Mouse (Mus musculus): ENCODE results near the gene Rffl. TPM values are rescaled to one million over a fixed set of nuclear protein-coding genes. Genes with fewer than 3 reads are reported as not detected.

The Rffl gene
- polyA plus RNA-seq (2015; fragmentation: Nextera tagmentation; extraction: Ambion mirVana) = 12.5 and 15.3 TPM in 2 replicates

DNA sequence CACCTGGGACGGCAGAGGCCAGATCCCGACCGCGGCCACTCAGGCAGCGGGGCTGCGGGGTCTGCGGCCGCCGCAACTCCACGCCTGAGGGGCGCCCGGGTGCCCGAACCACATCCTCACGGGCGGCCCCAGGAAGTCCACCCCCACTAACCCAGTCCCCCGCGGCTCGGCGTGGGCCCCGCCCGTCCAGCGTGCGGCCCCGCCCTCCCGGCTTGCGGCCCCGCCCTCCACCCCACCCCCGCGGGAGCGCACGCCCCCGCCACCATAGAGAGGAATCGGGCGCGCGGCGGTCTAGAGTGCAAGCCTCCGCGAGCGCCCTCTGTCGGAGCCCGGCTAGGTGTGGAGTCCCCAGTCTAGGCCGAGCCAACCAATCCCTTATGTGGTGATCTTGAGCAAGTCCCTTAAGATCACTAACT, at the start of gene Rffl:
Rffl (minus strand) TSS at position 180 of the 416 bp plus-strand sequence.
- Histone ChIP-seq H3K9me3 (replicated peaks) (no peaks in the 10 kb centered on the region), H3K27me3 (no peaks in the 10 kb centered on the region), H3K36me3 (no peaks in the 10 kb centered on the region), H3K27ac (replicated peaks) (peak within 1 kb of the TSS; percentile 69), H3K4me1 (0 out of 2 replicates have a peak, but pooled peaks cover 4% of the 10 kb centered on the region), H3K9ac (peak within 1 kb of the TSS; percentile 69), H3K4me3 (replicated peaks) (peak within 1 kb of the TSS; percentile 91), H3K4me2 (replicated peaks) (peak within 1 kb of the TSS; percentile 76)
- WGBS = 0% methylated on average over 29 of the region's 43 CpGs
- ATAC-seq (ENCODE audit: insufficient number of reproducible peaks, low FRiP score, low TSS enrichment, low read depth) = peak; percentile 92

DNA sequence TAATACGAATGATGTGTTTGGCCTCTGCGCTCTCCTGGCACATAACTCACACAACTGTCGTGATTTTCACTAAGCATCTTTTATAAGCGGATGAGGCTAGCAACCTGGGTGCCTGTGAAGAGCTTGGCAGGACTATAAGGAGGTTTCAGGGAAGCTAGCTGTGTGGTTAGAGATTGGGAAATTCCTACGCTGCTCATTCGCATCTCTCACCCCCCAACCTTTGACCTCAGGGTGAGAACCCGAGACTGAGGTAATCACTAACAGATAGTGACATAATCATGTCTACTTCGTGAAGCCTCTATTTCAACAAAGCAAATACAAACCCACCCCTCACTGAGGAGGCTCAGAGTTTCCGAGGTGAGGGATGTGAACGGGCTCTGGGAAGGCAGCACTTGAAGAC, 49.8 kb upstream of the Rffl start:
- H3K4me1 ChIP-seq = no peaks in the 10 kb centered on the region
- H3K9me3 ChIP-seq (replicated peaks) = no peaks in the 10 kb centered on the region
- H3K4me2 ChIP-seq (replicated peaks) = no peak overlapping the region
- no peak for ATAC-seq (ENCODE audit: insufficient number of reproducible peaks, low FRiP score, low TSS enrichment, low read depth)
- no peak overlapping the region for H3K27ac ChIP-seq (replicated peaks)
- no peak overlapping the region for H3K9ac ChIP-seq
- H3K27me3 ChIP-seq = peaks cover 32% of the 10 kb centered on the region
- no peak overlapping the region for H3K4me3 ChIP-seq (replicated peaks)
- WGBS = 42% methylated on average over 10 of the region's 10 CpGs
- H3K36me3 ChIP-seq = no peaks in the 10 kb centered on the region

DNA sequence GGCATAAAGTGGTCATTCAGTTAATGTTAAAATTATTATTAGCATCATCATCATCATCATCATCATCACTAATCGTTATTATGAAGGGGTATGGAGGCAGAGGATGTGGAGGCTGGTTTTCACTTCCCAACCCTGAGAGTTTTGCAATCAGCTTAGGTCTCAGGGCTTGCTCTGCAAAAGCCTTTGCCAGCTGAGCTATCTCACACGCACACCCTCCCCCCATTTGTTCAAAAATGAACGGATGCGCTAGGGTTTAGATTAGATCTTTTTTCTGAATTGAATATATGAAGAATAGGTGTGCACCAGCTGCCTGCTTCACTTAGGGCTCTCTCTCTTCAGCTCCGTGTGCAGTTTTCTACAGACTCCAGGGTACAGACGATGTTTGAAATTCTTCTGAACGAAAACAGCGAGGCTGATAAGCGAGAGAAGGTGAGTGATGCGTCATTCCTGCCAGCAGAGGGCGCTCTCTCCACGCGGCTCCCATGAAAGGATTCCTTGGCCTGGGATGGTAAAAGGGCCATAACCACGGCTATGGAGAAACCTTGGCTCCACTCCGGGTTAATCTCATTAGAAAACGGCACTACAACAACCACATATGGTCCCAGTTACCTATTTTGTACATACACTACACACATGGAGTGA, 43.8 kb upstream of the Rffl start:
- Histone ChIP-seq H3K27ac (replicated peaks) (no peak overlapping the region), H3K4me3 (replicated peaks) (no peak overlapping the region)

DNA sequence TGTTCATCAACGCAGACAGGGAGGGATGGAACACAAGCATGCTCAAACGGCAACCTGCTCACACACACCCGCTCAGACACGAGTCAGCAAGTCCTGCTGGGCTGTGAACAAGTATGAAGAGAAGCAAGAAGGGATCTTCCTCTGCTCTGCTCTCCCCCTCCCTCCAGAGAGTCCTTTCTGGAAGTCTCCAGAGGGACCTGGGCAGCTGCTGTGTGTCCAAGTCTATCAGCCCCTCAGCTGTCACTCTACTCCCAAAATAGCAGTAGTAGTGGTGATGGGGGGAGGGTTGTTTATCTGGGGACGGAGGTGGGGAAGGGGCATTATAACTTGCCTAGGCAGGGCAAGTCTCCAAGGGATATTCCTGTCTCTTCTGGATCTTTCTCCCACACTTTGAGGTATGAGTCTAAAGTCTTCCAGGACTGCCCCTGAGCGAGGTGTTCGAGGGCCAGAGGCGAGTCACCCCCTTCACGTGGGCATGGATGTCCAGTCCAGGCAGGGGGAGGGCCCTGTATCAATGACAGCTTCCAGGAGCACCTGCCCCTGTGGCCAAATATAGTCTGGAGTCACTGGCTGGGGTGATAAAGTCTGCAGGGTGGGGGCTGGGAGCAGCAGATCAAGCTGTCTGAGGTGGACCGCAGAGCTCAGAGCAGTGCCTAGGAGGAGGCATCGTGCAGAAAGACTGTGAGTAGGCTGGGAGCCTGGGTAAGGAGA, 39.8 kb upstream of the Rffl start:
- Histone ChIP-seq H3K4me3 (replicated peaks) (no peak overlapping the region), H3K27ac (replicated peaks) (no peak overlapping the region), H3K4me2 (replicated peaks) (no peak overlapping the region), H3K9ac (no peak overlapping the region), H3K27me3 (no peaks in the 10 kb centered on the region; the same call in 1 of the 2 replicates), H3K9me3 (replicated peaks) (no peaks in the 10 kb centered on the region), H3K4me1 (peaks cover 10% of the 10 kb centered on the region), H3K36me3 (peaks cover 8% of the 10 kb centered on the region)
- 0 out of 2 replicates have a peak, but pooled peaks have one; percentile 56 for ATAC-seq (ENCODE audit: insufficient number of reproducible peaks, low FRiP score, low TSS enrichment, low read depth)
- WGBS = 75% methylated on average over 11 of the region's 11 CpGs

More for the DNA sequence above, 43.8 kb upstream of the Rffl start:
- no peaks in the 10 kb centered on the region for H3K9me3 ChIP-seq (replicated peaks)
- H3K36me3 ChIP-seq = no peaks in the 10 kb centered on the region
- H3K9ac ChIP-seq = no peak overlapping the region
- no peaks in the 10 kb centered on the region for H3K4me1 ChIP-seq
- H3K4me2 ChIP-seq (replicated peaks) = peak overlapping the region; percentile 29; the same call in 1 of the 2 replicates
- WGBS = 10% methylated on average over 16 of the region's 16 CpGs
- no peak for ATAC-seq (ENCODE audit: insufficient number of reproducible peaks, low FRiP score, low TSS enrichment, low read depth)
- peaks cover 9% of the 10 kb centered on the region for H3K27me3 ChIP-seq

DNA sequence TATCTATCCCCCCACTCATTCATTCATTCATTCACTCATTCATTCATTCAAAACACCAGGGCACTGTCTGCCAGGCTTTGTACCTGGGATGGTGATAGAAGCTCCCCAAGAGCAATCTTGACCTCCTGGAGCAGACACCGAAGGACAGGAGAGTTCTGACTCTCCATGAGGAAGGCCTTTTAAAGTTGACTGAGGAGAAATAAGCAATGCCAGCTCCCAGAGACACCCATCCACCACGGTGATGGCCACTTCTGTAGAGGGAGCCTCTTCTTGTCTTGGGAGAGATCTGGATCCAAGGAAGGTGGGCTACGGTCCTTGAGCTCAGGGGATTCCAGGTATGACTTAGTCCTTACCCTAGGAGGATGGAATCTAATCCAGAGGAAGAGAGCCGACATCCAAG, 39.2 kb upstream of the Rffl start, which contains the start of gene Unc45b:
Unc45b (plus strand) TSS at position 301 of the 400 bp plus-strand sequence.
- no peak; the same call in 1 of the 2 replicates for ATAC-seq (ENCODE audit: insufficient number of reproducible peaks, low FRiP score, low TSS enrichment, low read depth)
- no peak within 1 kb of the TSS for H3K9ac ChIP-seq
- peaks cover 10% of the 10 kb centered on the region for H3K4me1 ChIP-seq
- 83% methylated on average over 4 of the region's 4 CpGs for WGBS
- no peaks in the 10 kb centered on the region; the same call in 1 of the 2 replicates for H3K27me3 ChIP-seq
- no peak within 1 kb of the TSS for H3K4me2 ChIP-seq (replicated peaks)
- H3K4me3 ChIP-seq (replicated peaks) = no peak within 1 kb of the TSS
- H3K36me3 ChIP-seq = peaks cover 14% of the 10 kb centered on the region
- H3K9me3 ChIP-seq (replicated peaks) = no peaks in the 10 kb centered on the region
- no peak within 1 kb of the TSS for H3K27ac ChIP-seq (replicated peaks)

DNA sequence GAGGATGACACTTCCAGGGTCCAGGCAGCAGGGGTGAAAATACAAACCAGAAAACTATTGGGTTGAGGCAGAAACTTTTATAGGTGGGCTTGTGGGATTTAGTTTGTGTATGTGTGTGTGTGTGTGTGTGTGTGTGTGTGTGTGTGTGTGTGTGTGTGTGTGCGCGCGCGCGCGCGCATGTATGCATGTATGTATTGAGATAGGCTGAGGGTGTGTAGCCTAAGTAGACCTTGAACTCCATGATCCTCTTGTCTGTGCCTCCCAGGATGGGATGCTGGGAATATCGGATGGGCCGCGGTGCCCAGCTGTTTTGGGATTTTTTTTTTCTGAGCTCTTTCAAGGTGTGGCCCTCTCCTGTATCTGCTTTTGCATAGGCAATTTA, 37.6 kb upstream of the Rffl start:
- no peak overlapping the region for H3K27ac ChIP-seq (replicated peaks)
- ATAC-seq (ENCODE audit: insufficient number of reproducible peaks, low FRiP score, low TSS enrichment, low read depth) = no peak
- peak overlapping the region; percentile 86 for H3K4me2 ChIP-seq (replicated peaks)
- peaks cover 31% of the 10 kb centered on the region for H3K36me3 ChIP-seq
- 48% methylated on average over 10 of the region's 10 CpGs for WGBS
- no peak overlapping the region; the same call in 1 of the 2 replicates for H3K9ac ChIP-seq
- peak overlapping the region; percentile 82 for H3K4me3 ChIP-seq (replicated peaks)
- H3K27me3 ChIP-seq = no peaks in the 10 kb centered on the region; the same call in 1 of the 2 replicates
- H3K4me1 ChIP-seq = peaks cover 10% of the 10 kb centered on the region
- H3K9me3 ChIP-seq (replicated peaks) = no peaks in the 10 kb centered on the region

DNA sequence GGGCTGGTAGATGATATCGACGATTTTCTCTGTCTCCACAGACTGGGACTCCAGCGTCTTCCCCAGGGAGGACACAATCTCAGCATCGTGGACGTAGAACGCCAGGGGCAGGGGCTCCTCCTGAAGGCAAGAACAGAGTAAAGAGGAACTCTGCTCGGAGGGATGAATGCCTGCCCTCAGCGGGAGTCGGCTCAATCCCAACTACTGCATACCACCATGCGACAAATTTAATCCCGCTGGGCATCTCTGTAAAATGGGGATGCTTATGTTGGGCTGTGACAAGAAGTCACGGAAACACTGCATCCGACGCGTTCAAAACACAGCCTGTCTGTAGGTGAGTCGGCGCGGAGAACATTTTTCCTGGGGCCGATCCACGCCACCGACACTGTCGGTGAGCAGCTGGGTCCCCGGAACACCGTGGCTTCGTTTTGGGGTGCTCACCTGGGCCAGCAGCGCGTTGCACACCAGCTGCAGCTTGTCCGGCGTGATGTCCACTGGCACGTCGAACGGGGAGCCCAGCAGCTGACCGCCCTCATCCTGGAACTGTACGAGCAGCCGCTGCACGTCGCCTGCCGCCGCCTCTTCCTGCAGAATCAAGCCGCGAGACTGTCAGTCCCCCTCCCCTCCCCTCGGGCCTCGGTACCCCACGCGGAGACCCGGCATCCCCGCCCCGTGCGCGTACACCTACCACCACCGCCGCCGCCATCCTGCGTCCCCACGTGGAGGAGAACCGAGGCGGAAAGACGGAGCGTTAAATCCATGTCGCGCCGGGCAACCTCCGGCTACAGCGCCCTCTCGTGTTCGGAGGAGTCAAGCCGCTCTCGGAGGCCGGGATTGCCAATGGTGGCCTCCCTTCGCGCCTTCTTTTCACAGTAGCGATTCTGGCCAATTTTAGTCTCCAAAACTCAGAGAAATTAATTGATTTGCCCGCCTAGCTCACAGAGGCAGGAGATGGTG, 36.9 kb upstream of the Rffl start, which contains the start of gene Nle1:
Nle1 (minus strand) TSS at position 761 of the 957 bp plus-strand sequence.
- peak within 1 kb of the TSS; percentile 86 for H3K4me2 ChIP-seq (replicated peaks)
- WGBS = 1% methylated on average over 73 of the region's 73 CpGs
- peak within 1 kb of the TSS; percentile 62 for H3K9ac ChIP-seq
- ATAC-seq (ENCODE audit: insufficient number of reproducible peaks, low FRiP score, low TSS enrichment, low read depth) = peak; percentile 53; the same call in 1 of the 2 replicates
- peak within 1 kb of the TSS; percentile 82 for H3K4me3 ChIP-seq (replicated peaks)
- peaks cover 10% of the 10 kb centered on the region for H3K4me1 ChIP-seq
- H3K27ac ChIP-seq (replicated peaks) = no peak within 1 kb of the TSS
- no peaks in the 10 kb centered on the region for H3K27me3 ChIP-seq
- H3K36me3 ChIP-seq = peaks cover 37% of the 10 kb centered on the region
- no peaks in the 10 kb centered on the region for H3K9me3 ChIP-seq (replicated peaks)

DNA sequence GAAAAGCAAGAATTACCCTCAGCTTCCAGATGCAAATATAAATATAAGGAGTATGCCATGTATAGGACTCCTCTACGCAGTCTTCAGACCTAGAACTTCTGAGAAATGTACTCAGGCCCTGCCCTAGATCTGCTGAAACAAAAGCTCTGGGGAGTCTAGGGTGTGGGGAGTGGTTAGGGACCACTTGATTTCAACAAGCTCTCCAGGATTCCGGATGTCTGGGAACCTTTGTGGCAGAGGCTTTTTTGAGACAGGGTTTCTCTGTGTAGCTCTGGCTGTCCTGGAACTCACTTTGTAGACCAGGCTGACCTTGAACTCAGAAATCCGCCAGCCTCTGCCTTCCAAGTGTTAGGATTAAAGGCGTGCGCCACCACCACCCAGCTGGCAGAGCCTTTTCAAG, 34.8 kb upstream of the Rffl start:
- Histone ChIP-seq H3K9me3 (replicated peaks) (no peaks in the 10 kb centered on the region), H3K4me3 (replicated peaks) (no peak overlapping the region), H3K4me1 (peaks cover 10% of the 10 kb centered on the region), H3K9ac (no peak overlapping the region), H3K36me3 (peaks cover 59% of the 10 kb centered on the region), H3K27ac (replicated peaks) (no peak overlapping the region), H3K4me2 (replicated peaks) (no peak overlapping the region), H3K27me3 (no peaks in the 10 kb centered on the region)
- ATAC-seq (ENCODE audit: insufficient number of reproducible peaks, low FRiP score, low TSS enrichment, low read depth) = no peak
- WGBS = 90% methylated on average over 5 of the region's 5 CpGs

DNA sequence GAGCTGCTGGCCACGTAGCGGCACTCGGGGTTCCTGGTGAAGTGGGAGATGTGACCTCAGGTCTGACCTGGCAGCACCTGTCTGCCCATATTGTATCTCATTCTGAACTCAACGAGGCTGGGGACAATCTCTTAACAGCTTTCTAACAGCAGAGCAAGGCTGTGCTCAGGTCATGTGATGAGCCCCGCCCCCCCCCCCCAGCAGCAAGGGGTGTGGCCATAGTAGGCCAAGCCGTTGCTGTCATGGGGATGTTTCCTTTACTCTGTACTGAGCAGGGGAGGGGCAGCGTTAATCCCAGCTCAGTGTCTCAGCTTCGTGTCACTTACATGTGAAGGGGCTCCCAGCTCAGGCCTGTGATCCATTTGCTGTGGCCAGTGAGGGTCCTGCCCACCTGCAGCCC, 33.9 kb upstream of the Rffl start:
- Histone ChIP-seq H3K4me3 (replicated peaks) (no peak overlapping the region), H3K27me3 (no peaks in the 10 kb centered on the region), H3K4me1 (peaks cover 10% of the 10 kb centered on the region), H3K9ac (no peak overlapping the region), H3K27ac (replicated peaks) (no peak overlapping the region), H3K36me3 (peaks cover 67% of the 10 kb centered on the region), H3K4me2 (replicated peaks) (no peak overlapping the region), H3K9me3 (replicated peaks) (no peaks in the 10 kb centered on the region)
- 60% methylated on average over 8 of the region's 8 CpGs for WGBS
- ATAC-seq (ENCODE audit: insufficient number of reproducible peaks, low FRiP score, low TSS enrichment, low read depth) = no peak

DNA sequence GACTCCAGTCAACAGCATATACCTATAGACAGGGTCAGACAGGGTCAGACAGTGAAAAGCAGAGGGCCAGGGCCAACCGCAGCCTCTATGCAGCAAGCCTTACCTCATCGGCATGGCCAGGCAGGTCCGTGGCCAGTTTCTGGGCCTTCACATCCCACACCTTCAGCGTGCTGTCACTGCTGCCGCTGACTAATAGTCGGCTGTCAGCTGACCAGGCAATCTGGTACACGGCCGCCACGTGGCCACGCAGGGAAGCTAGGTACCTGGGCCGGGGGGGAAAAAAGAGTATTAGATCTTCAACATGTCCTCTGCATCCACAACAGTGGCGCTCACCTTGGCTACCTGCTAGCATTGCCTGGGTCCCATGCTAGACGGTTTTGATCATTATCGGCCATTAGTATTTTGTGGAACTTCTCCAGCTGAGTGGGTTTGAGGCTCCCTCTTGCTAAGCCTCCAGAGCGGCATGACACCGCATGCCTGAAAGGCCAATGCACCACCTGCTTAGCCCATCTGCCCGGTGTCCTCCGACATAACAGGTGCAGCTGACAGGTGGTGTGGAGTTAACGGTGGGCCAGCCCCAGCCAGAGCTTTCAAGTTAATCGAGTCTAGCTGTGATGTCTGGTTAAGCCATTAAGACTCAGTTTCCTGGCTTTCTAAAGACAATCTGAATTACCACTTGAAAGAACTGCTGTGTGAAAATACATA, 30.7 kb upstream of the Rffl start:
- H3K4me3 ChIP-seq (replicated peaks) = no peak overlapping the region
- no peak overlapping the region for H3K4me2 ChIP-seq (replicated peaks)
- WGBS = 88% methylated on average over 20 of the region's 20 CpGs
- peaks cover 69% of the 10 kb centered on the region for H3K36me3 ChIP-seq
- H3K4me1 ChIP-seq = no peaks in the 10 kb centered on the region
- no peaks in the 10 kb centered on the region for H3K27me3 ChIP-seq
- no peak for ATAC-seq (ENCODE audit: insufficient number of reproducible peaks, low FRiP score, low TSS enrichment, low read depth)
- H3K27ac ChIP-seq (replicated peaks) = no peak overlapping the region
- no peak overlapping the region for H3K9ac ChIP-seq
- H3K9me3 ChIP-seq (replicated peaks) = no peaks in the 10 kb centered on the region

Measured in embryonic facial prominence, embryonic 15.5 days (tissue).